Mouse (Mus musculus) urinary bladder, postnatal 10 days (tissue): ENCODE results near the gene Sptssb.

Source experiments
- DNase-seq: peaks from one replicate; pipeline ENCODE4 v3.0.0; 2022; ENCODE audit warnings: low spot score

Sptssb gene

DNA sequence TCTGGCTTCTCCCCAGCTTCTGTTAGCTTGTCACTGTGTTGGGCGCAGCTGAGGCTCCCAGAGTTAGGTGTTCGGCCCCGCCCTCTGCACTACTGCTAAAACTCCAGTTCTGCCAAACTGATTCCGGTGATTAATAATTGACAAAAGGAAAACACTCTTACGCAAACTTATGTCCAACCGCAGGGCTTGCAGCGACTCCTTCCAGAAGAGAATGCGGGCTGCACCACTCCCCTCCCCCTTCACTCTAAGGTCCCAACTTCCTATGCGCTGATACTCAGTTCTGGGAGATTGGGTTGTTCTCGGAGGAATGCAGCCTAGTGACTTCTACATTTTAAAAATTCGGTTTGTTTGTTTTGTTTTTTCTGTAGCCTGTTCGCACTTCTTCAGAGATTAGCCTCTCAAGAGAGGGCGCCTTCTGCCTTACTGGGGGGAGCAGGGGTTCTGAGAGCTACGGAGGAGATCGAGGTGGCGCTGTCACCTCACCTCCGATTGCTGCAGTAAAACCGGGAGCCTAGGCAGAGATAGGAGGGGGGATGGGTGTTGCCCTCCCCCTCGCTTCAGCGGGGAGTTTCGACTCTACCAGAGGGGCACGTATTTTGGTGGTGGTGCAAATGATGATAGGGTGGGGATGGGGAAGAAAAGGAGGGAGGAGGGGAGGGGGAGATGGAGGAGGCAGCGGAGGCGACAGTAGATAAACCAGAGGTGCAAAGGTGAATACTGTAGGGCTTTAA lies at the start of gene Sptssb:
Gene Sptssb, minus strand, starts transcription at position 83 of the 731 bp plus-strand sequence.
- DNase-seq: peak; percentile 18

DNA sequence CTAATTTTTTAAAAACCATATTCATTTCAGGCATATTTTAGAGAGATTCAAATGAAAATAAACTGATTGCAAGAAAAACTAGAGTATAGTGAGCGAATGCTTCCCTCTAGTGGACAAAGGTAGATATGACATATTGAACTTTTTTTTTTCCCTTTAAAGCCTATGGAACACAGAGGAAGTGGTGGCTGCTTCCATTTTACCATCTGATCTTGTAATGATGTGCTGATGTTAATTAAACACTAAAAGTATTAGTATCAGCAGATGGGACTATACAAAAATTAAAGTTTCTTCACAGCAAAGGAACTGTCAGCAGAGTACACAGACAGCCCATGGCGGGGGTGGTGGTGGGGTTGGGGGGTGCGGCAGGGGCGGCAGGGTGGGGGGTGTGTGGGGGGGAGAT lies 48.3 kb upstream of the Sptssb start:
- DNase-seq: no peak

DNA sequence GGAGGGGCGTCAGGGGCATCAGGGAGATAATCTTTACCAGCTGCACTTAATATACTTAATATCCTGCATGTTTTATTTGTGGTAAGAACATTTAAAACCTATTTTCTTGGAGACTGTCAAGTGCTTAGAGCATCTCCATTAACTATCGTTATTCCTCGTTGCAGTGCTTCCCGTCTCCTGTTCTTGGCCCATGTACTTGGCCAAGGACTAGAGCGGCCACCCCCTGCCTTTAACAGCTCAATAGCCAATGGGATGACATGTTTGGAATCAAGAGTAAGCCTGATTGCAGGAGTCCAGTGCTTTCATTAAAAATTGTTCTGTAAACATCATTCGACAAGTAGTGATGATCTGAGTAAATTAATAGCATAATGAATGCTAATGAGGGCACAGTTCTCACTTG lies 47.8 kb upstream of the Sptssb start:
- DNase-seq: no peak

DNA sequence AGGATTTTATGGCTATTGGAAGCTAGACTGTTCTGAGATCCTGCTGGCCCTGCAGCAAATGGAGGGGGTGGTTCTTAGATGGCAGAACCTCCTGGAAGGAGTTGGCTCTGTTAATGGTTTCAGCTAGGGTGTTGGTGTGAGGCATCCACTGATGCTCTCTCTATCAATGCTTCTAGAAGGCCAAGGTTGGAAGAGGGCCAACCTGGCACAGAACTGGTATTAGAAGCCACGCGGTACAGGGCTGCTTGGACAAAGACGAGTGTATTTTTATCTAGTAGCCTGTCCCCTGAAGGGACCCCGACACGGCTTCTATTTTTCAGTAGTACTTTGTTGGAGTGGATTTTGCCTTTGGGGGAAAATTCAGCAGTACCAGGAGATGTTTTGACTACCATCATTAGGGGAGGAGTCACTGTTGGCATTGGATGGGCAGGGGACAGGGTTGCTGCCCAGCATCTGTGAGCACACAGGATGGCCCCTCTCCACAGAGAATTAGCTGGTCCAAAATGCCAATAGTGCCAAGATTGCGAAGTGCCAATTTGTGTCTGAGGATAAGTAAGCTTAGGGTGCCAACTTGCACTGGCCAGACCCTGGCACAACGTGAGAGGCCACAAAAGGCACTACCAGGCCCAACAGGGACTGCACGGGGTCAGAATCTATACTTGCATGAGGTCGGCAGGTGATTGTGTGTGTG lies 43.2 kb upstream of the Sptssb start:
- DNase-seq: no peak

- DNase-seq: no peak
These were observed 42.6 kb upstream of the Sptssb start for GRCm38 (mm10) chr3:69902382-69902781.

DNA sequence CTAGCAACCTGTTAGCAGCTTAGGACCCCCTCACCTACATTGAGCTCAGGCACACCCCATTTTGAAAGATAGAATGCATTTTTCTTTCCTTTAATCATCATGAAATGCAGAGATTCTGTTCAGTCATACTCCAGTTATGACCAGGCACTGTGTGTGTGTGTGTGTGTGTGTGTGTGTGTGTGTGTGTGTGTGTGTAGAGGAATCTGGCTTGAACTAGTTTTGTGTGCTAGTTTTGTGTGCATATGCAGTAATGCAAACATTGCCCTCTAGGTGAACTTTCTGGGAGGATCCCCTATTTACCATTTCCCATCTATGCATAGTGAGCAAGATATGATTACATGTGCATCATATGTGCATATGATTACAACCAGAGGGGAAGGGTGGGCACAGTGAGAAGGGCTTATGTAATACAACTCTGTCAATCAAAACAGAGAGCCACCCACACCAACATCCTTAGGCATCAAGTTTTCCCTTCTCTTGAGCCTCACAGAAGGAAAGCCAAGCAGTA lies 42.2 kb upstream of the Sptssb start:
- no peak for DNase-seq

- DNase-seq: no peak
These were observed 40.6 kb upstream of the Sptssb start for GRCm38 (mm10) chr3:69900335-69900734.

GRCm38 (mm10) chr3:69897917-69898594 lies 38.3 kb upstream of the Sptssb start:
- DNase-seq: no peak

DNA sequence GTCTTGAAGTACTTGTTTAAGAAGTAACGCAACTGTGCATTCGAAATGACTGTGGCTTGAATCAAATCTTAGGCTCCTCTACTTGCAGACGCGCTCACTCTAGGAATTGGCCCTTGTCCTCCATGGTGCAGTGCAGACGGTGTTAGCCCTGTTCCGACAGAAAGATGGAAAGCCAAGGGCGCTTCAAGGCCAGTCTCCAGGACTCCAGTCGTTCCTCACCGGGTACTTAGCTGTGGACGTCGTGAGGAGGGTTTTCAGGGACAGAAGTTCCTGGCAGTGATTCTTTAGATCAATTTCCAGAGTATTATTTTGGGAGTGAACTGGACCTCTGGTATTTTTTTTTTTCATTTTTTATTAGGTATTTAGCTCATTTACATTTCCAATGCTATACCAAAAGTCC lies 35.8 kb upstream of the Sptssb start:
- no peak for DNase-seq

- DNase-seq: no peak
These were observed 32.7 kb upstream of the Sptssb start for GRCm38 (mm10) chr3:69892187-69893094.

DNA sequence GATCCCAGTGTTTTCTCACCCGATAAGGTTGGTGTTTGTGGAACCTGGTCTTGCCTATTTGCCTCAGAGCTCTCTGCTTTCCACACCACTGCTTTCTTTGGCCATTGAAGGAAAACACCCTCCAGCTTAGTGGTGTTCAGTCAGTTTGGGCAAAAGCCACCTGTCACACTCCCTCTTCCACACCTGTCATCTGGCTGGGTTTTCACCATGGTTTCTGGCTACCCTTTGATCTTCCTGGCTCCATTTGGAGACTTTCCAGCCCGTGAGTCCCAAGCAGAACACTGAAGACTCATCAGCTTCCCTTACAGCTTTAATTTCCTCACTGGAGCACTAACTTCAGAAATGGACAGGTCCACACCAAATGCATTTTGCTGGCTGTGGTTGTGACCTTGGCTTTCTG lies 26.1 kb upstream of the Sptssb start:
- no peak for DNase-seq

DNA sequence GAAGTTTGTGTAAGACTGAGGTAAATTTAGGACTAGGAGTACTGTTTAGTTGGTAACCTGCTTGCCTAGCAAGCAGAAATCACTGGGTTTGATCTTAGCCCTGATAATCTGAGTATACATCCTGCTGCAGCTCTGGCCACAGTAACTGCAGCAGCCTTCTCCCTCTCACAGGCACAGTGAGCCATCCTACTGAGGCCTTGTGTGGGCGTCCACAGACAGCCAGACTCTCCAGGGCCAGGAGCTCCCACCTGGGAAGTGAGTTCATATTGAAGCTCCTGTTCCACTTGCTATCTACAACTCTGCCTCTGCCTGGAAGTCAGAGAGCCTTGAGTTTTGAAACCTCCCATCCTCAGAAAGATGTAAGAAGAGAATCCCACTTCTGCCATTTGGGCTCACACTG lies 24.0 kb upstream of the Sptssb start:
- DNase-seq: no peak

DNA sequence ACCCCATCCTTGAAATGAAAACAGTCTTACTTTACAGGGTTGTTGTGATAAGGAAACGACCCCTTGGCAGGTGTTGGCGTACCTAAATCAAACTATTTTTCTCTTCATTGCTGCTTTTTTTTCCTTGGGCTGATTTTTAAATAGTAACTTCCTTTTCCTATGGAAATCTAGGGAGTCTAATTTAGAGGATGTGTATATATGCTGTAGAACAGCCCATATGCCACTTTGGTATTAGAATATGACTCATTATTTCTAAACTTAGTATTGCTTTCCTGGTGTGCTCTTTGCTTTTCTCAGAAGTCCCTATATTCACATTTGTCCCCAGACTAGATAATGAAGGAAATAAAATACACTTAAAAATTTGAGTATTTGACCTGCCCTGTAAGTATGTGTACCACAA lies 17.8 kb upstream of the Sptssb start:
- no peak for DNase-seq

DNA sequence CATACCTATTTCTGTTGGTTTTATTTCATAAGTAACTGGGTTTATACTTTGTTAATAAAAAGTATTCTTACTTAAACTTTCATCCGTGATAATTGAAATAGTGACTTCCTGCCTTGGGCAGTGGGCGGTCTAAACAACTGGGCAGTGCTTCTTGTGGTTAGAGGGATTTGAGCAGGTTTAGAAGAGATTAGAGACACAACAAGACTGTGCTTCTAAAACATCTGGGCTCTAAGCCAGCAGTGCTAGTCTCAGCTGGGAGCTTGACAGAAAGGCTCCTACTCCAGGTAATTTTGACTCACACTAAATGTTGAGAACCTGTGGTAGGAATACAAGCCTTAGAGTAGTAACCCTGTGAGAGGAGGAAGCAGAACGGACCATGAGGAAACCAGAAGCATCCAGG lies 15.0 kb upstream of the Sptssb start:
- DNase-seq: no peak

- DNase-seq: no peak
These were observed 13.1 kb upstream of the Sptssb start for GRCm38 (mm10) chr3:69872661-69873327.

DNA sequence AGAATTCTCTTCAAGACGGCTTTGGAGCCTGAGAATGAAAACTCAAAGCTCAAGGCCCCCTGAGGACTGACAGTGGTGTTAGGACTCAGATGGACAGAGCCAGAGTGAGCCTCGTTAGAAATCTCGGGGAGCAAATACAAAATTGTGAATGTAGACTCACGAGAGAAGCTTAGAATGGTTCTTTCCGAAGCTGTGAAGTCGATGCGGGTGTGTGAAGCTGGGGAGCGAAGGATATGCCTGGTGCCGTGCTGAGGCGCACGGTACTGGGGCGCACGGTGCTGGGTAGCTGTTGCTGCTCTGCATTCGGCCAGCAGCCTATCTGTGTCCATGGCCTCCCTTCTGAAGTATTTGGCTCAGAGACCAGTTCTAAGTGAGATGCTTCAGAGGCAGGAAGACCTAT lies 11.4 kb upstream of the Sptssb start:
- DNase-seq: no peak

GRCm38 (mm10) chr3:69869702-69870101 lies 10.0 kb upstream of the Sptssb start:
- DNase-seq: no peak

DNA sequence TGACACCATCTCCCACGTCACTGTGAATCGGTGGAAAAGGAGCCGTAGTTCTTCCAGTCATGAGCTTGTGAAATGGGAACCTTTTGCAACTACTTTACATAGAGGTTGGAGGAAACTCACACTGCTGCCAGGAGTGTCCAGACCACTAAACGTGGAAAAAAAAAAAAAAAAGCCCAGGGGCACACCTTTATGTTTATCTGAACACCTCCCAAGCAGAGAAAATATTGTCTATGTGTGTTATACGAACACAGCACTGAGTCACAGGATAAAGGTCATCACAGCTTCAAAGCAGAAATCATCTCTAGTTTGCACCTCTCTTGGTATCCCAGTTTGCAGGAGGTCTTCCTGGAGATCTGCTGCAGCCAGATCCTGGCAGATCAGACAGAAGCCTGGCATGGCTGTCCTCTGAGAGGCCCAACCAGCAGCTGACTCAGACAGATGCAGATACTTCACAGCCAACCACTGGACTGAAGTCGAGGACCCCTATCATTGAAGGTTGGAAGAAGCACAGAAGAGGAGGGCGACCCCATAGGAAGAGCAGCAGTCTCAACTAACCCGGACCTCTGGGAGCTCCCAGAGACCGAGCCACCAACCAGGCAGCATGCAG lies 2.2 kb upstream of the Sptssb start:
- DNase-seq: no peak

GRCm38 (mm10) chr3:69860589-69861521 lies 1.1 kb upstream of the Sptssb start:
- DNase-seq: no peak

GRCm38 (mm10) chr3:69839485-69839884 lies 20.3 kb downstream of the Sptssb start:
- no peak for DNase-seq
